Mouse (Mus musculus) A20 (cell line): ENCODE results near the gene Ptprj.

ENCODE experiments used
- DNase-seq: peaks from one replicate; pipeline ENCODE4 v3.0.0-alpha.2; 2011; ENCODE audit warnings: low read depth, low spot score

Gene Ptprj

GRCm38 (mm10) chr2:90525807-90526206 lies 54.6 kb downstream of the Ptprj start:
- no peak for DNase-seq

GRCm38 (mm10) chr2:90522455-90522854 lies 58.0 kb downstream of the Ptprj start:
- DNase-seq, result no peak

GRCm38 (mm10) chr2:90521909-90522308 lies 58.5 kb downstream of the Ptprj start:
- DNase-seq, result no peak

GRCm38 (mm10) chr2:90518296-90518695 lies 62.2 kb downstream of the Ptprj start:
- no peak for DNase-seq

GRCm38 (mm10) chr2:90514969-90515368 lies 65.5 kb downstream of the Ptprj start:
- DNase-seq, result no peak

GRCm38 (mm10) chr2:90509268-90509667 lies 71.2 kb downstream of the Ptprj start:
- DNase-seq, result no peak

GRCm38 (mm10) chr2:90506143-90506542 lies 74.3 kb downstream of the Ptprj start:
- no peak for DNase-seq

GRCm38 (mm10) chr2:90504731-90505171 lies 75.7 kb downstream of the Ptprj start:
- DNase-seq, result no peak

GRCm38 (mm10) chr2:90503182-90503833 lies 77.1 kb downstream of the Ptprj start:
- DNase-seq, result no peak

- DNase-seq, result no peak
Measured at GRCm38 (mm10) chr2:90502738-90503137, 77.7 kb downstream of the Ptprj start.

GRCm38 (mm10) chr2:90501708-90502107 lies 78.7 kb downstream of the Ptprj start:
- no peak for DNase-seq

- no peak for DNase-seq
Measured at GRCm38 (mm10) chr2:90500892-90501291, 79.6 kb downstream of the Ptprj start.

- no peak for DNase-seq
Measured at GRCm38 (mm10) chr2:90499002-90499401, 81.4 kb downstream of the Ptprj start.

GRCm38 (mm10) chr2:90497551-90497950 lies 82.9 kb downstream of the Ptprj start:
- no peak for DNase-seq

GRCm38 (mm10) chr2:90496680-90497074 lies 83.8 kb downstream of the Ptprj start:
- no peak for DNase-seq

GRCm38 (mm10) chr2:90496012-90496679 lies 84.3 kb downstream of the Ptprj start:
- no peak for DNase-seq

- DNase-seq, result peak; percentile 54
Measured at GRCm38 (mm10) chr2:90490279-90491046, 90.0 kb downstream of the Ptprj start.

- DNase-seq, result peak; percentile 36
Measured at GRCm38 (mm10) chr2:90489839-90490238, 90.6 kb downstream of the Ptprj start.

- peak; percentile 54 for DNase-seq
Measured at GRCm38 (mm10) chr2:90488690-90489590, 91.5 kb downstream of the Ptprj start.

- DNase-seq, result no peak
Measured at GRCm38 (mm10) chr2:90487471-90488238, 92.8 kb downstream of the Ptprj start.
